Mouse (Mus musculus): Measurements from ENCODE around the gene Dlgap1.

The Dlgap1 gene

DNA sequence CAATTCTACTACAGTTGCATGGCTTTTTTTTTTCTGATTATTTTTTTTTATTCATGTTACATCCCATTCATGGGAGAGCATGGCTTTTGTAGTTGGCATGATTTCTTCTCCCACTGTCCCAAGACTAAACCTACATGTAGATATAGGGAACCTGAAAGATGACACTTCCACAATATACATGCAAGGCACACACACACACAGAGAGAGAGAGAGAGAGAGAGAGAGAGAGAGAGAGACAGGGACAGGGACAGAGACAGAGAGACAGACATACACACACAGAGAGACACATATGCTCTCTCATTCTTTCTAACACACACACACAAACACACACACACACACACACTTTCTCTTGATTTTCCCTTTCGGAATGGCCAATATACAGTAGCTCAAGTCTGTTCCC lies 395.1 kb downstream of the Dlgap1 start:
- no peak for TF ChIP-seq GATA4 (IDR thresholded peaks at IDR 0.05; ENCODE audit: insufficient replicate concordance, low read length)

GRCm38 (mm10) chr17:70369124-70369523 lies 400.3 kb downstream of the Dlgap1 start:
- TF ChIP-seq GATA4 (IDR thresholded peaks at IDR 0.05; ENCODE audit: insufficient replicate concordance, low read length): no peak

GRCm38 (mm10) chr17:70377020-70377419 lies 408.1 kb downstream of the Dlgap1 start:
- TF ChIP-seq GATA4 (IDR thresholded peaks at IDR 0.05; ENCODE audit: insufficient replicate concordance, low read length): no peak

DNA sequence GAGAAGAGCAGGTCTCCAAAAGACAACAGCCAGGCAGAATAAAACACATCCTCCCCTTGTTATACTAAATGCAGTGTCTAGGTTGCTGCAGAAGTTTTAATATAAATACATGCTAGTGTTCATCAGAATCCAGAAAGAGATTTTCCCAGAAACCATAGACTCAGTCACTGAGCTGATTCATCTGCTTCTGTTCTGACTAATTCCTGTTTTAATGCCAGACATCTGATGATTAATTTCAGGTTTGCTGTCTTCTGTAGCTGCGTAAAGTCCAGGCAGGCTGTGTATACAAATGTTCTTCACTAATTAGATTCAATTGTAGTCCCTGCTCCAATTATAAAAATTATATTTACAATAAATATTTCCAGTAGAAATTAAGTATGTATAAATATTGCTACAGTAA lies 419.6 kb downstream of the Dlgap1 start:
- TF ChIP-seq GATA4 (IDR thresholded peaks at IDR 0.05; ENCODE audit: insufficient replicate concordance, low read length): no peak

GRCm38 (mm10) chr17:70397220-70397619 lies 428.3 kb downstream of the Dlgap1 start:
- TF ChIP-seq GATA4 (IDR thresholded peaks at IDR 0.05; ENCODE audit: insufficient replicate concordance, low read length): no peak

- TF ChIP-seq GATA4 (IDR thresholded peaks at IDR 0.05; ENCODE audit: insufficient replicate concordance, low read length): no peak
These were observed 428.8 kb downstream of the Dlgap1 start for GRCm38 (mm10) chr17:70397708-70398107.

GRCm38 (mm10) chr17:70401909-70402308 lies 433.0 kb downstream of the Dlgap1 start:
- no peak for TF ChIP-seq GATA4 (IDR thresholded peaks at IDR 0.05; ENCODE audit: insufficient replicate concordance, low read length)

DNA sequence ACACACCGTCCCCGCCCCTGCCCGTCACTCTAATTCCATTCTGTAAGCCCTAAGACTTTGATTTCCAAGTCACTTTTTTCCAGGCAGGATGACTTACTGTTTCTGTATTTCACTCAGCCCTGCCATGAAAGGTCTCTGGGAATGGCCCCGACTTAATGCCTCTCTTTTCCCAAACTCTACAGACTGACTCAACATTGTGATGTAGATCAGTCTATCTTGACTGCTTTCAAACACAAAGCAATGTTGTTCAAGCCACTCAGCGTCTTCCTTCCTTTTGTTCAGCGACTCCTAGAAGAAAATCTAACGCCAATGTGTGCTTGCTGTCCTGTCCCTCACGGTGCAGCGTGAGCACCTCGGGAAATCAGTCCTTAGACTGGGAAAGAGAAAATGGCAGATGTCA lies 434.9 kb downstream of the Dlgap1 start:
- no peak for TF ChIP-seq GATA4 (IDR thresholded peaks at IDR 0.05; ENCODE audit: insufficient replicate concordance, low read length)

- no peak for TF ChIP-seq GATA4 (IDR thresholded peaks at IDR 0.05; ENCODE audit: insufficient replicate concordance, low read length)
These were observed 445.3 kb downstream of the Dlgap1 start for GRCm38 (mm10) chr17:70414202-70414601.

DNA sequence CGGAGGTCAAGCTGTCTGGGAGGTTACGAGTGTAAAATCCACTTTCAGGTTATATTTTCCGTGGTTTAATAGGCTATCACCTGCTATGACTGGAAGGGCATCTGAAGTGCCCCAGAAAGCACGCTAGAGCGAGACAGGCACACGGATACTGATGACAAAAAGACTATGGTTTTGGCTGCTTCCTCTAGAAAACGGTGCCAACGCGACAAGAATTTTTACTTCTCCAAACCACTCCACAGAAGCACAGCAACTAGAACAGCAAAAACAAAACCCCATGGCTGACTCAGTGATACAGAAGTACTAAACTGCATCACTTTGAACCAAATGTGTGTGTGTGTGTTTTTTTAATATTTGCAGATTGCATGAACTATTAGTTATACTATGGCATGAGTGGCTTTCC lies 459.0 kb downstream of the Dlgap1 start:
- TF ChIP-seq GATA4 (IDR thresholded peaks at IDR 0.05; ENCODE audit: insufficient replicate concordance, low read length): no peak

- TF ChIP-seq GATA4 (IDR thresholded peaks at IDR 0.05; ENCODE audit: insufficient replicate concordance, low read length): no peak
These were observed 461.0 kb downstream of the Dlgap1 start for GRCm38 (mm10) chr17:70429746-70430451.

DNA sequence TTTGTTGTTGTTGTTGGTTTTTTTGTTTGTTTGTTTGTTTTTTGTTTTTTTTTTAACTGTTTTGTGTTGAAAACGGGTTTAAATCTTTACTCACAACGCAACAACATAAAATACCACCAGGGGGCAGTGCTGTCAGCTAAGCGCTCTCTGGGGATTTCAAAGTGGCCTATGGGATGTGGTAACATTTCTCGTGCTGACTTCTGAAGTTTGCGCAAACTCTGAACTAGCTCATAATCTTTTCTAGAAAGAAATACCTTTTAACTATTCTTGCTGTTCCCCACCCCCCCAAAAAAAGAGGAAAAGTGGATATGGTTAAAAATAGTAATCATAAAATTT lies 461.5 kb downstream of the Dlgap1 start:
- no peak for TF ChIP-seq GATA4 (IDR thresholded peaks at IDR 0.05; ENCODE audit: insufficient replicate concordance, low read length)

DNA sequence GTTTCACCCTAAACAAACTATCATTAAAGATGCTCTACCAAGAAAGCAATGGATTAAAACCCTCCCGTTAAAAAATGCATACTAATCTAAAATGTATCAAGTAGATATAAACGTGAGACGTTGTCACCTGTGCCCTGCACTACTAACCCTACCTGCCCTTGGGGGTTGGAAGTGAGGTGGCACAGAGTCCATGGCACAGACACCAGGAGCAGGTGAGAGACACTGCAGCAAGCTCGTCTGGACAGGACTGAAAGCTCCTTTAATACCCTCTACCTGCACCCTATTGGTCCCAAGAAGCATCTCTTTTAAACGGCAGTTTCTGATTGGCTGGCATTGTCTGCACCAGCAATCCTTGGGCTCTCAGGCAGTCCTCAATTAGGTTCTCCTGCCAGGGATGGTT lies 464.0 kb downstream of the Dlgap1 start:
- TF ChIP-seq GATA4 (IDR thresholded peaks at IDR 0.05; ENCODE audit: insufficient replicate concordance, low read length): no peak

- no peak for TF ChIP-seq GATA4 (IDR thresholded peaks at IDR 0.05; ENCODE audit: insufficient replicate concordance, low read length)
These were observed 465.7 kb downstream of the Dlgap1 start for GRCm38 (mm10) chr17:70434549-70434948.

- no peak for TF ChIP-seq GATA4 (IDR thresholded peaks at IDR 0.05; ENCODE audit: insufficient replicate concordance, low read length)
These were observed 466.7 kb downstream of the Dlgap1 start for GRCm38 (mm10) chr17:70435612-70436011.

DNA sequence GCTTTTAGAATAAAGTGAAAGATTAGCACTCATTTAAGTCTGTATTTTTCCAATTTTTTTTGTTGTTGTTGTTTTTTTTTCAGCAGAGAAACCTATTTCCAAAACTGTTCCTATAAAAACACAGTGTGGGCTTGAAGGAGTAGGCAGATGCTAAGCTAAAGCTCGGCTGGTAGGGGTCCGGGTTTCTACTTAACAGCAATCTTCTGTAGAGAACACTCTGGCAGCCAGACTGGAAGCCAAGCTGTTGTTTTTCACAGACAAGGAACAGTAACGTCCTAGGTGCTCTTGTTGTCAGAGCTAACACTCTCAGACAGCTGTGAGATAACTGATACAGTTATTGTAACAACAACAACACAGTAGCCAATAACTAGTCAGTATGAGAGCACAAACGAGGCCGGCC lies 468.4 kb downstream of the Dlgap1 start:
- no peak for TF ChIP-seq GATA4 (IDR thresholded peaks at IDR 0.05; ENCODE audit: insufficient replicate concordance, low read length)

DNA sequence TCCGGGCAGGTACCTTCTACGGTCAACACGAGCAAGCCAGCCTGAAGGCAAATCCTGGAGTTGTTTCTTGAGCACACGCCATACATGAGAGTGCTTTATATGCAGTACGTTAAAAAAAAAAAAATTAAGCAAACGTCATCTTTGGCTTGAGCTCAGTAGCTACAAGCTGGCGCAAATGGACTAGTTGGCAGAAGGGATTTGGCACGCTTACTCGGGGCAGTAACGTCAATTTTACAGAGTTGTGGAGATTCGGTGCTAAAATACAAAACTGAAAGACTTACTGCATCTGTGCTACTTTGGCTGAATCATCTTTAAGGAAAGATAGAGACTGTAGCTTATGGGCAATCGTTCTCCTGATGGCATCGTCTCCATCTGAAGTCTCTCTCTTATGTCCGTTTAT lies 474.1 kb downstream of the Dlgap1 start:
- TF ChIP-seq GATA4 (IDR thresholded peaks at IDR 0.05; ENCODE audit: insufficient replicate concordance, low read length): no peak
